Mouse (Mus musculus) ES-Bruce4 (cell line): ENCODE measurements around the gene Hrk.

Source experiments
- CTCF ChIP-seq: IDR thresholded peaks from one replicate; pipeline ENCODE4 v1.8.1; 2011; ENCODE audit warnings: low read depth, low read length
- EP300 ChIP-seq: IDR thresholded peaks from 2 replicates; pipeline ENCODE4 v1.6.1; 2011; ENCODE audit warnings: low read depth, low read length; ENCODE audit not compliant: insufficient read depth

DNA sequence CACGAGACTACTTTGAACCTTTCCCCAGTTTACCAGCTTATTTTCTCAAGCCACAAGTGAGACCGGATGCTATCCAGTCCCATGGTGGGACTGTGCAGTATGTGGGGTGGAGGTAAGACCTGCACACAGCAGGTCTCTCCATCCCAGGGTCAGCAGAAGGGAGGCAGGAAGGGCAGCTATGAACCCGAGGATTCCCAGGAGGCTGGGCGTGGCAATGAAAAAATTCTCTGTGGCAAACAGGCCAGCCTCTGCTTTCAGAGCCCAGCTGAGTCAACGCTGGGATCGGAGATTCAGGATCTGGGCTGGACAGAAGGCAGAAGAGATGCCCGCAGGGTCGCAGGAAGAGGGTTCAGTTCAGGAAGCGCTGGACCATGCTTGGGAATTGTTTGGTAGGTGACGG lies 17.2 kb upstream of the Hrk start:
- TF ChIP-seq EP300 (no peak), CTCF (no peak)
